ENCODE assay signal across 26 mouse cellular contexts in genomic region chr19:32244881-32245280, GRCm38 (mm10).
A peak's percentile ranks its signal among the peaks of the same experiment; 100 is the strongest.
DNase-seq lines count a peak whose midpoint lies in the region; ATAC-seq and TF ChIP-seq lines count a peak whose summit lies in the region.
"Had no signal": no experiment of that assay in that cellular context is flagged by ENCODE, and none has a peak within 500 bp of the region (broad histone marks: within the 10 kb centered on the region; RNA-seq: fewer than 3 reads in every experiment).

No protein-coding gene starts in this region.

- H3K9ac ChIP-seq in liver, postnatal 0 days (replicated peaks) = no peak overlapping the region
- no peak overlapping the region for H3K9ac ChIP-seq in MEL (ENCODE audit: control insufficient read depth, low read depth, low read length, poor library complexity, severe bottlenecking)
- no peak overlapping the region for H3K9ac ChIP-seq in lung, postnatal 0 days (replicated peaks; ENCODE audit: low read depth)
- no peak overlapping the region for H3K9ac ChIP-seq in kidney, embryonic 14.5 days (ENCODE audit: low read depth, low read length)
- H3K9ac ChIP-seq: forebrain, embryonic 13.5 days; heart, embryonic 13.5 days; hindbrain, embryonic 14.5 days had no signal

- H3K4me3 ChIP-seq in liver, postnatal 0 days (ENCODE audit: low read depth, low read length) = no peak overlapping the region
- H3K4me3 ChIP-seq in MEL (ENCODE audit: control insufficient read depth in 1 of 2, insufficient read depth in 1 of 2, low read depth in 2 of 2, low read length in 2 of 2) = no peak overlapping the region
- no peak overlapping the region for H3K4me3 ChIP-seq in lung, postnatal 0 days (ENCODE audit: low read depth, low read length)
- H3K4me3 ChIP-seq in kidney, embryonic 14.5 days (ENCODE audit: low read length) = no peak overlapping the region
- H3K4me3 ChIP-seq: forebrain, embryonic 10.5 days; forebrain, embryonic 13.5 days; heart, adult 2 months; heart, embryonic 10.5 days; heart, embryonic 13.5 days had no signal

- no peak for ATAC-seq in liver, postnatal 0 days
- peak; percentile 44; the same call in 1 of the 2 replicates for ATAC-seq in neutrophil, adult 5-6 weeks (ENCODE audit: extremely low read depth, insufficient number of reproducible peaks, low FRiP score, poor library complexity, severe bottlenecking)
- no peak for ATAC-seq in lung, postnatal 0 days
- ATAC-seq in kidney, embryonic 14.5 days (ENCODE audit: low FRiP score, low TSS enrichment) = no peak
- ATAC-seq: forebrain, embryonic 13.5 days; forebrain, embryonic 16.5 days; hindbrain, postnatal 0 days had no signal

- H3K4me2 ChIP-seq in liver, postnatal 0 days (ENCODE audit: low read depth, low read length) = no peak overlapping the region
- no peak overlapping the region for H3K4me2 ChIP-seq in lung, postnatal 0 days (replicated peaks; ENCODE audit: low read depth, low read length)
- H3K4me2 ChIP-seq in kidney, embryonic 14.5 days (replicated peaks; ENCODE audit: low read depth, low read length) = no peak overlapping the region
- H3K4me2 ChIP-seq: forebrain, embryonic 13.5 days; heart, embryonic 13.5 days; hindbrain, embryonic 14.5 days had no signal

- no peak for TF ChIP-seq EP300 in liver, postnatal 0 days (IDR thresholded peaks at IDR 0.05; ENCODE audit: low read depth)
- TF ChIP-seq EP300 in MEL (IDR thresholded peaks at IDR 0.05; ENCODE audit: low read depth in 1 of 2, low read length in 2 of 2) = no peak
- no peak for TF ChIP-seq EP300 in lung, postnatal 0 days (IDR thresholded peaks at IDR 0.05)

- H3K27ac ChIP-seq in liver, postnatal 0 days (ENCODE audit: low read depth) = peak overlapping the region; percentile 36; the same call in 1 of the 2 replicates
- H3K27ac ChIP-seq in MEL (ENCODE audit: control insufficient read depth, low read depth, low read length) = no peak overlapping the region
- no peak overlapping the region for H3K27ac ChIP-seq in lung, postnatal 0 days (ENCODE audit: low read length)
- no peak overlapping the region for H3K27ac ChIP-seq in kidney, embryonic 14.5 days (ENCODE audit: low read depth, low read length)
- H3K27ac ChIP-seq: forebrain, embryonic 10.5 days; forebrain, embryonic 13.5 days; heart, adult 2 months; heart, embryonic 10.5 days; heart, embryonic 13.5 days; hindbrain, embryonic 14.5 days; hindbrain, postnatal 0 days had no signal

- TF ChIP-seq RAD21 in MEL (IDR thresholded peaks at IDR 0.05; ENCODE audit: low read depth, low read length) = no peak

- H3K36me3 ChIP-seq in liver, postnatal 0 days (replicated peaks; ENCODE audit: insufficient read depth, low read length) = 0 out of 2 replicates have a peak, but pooled peaks cover 2% of the 10 kb centered on the region
- peaks cover 0 to 23% of the 10 kb centered on the region in 2 experiments; a peak in 2 of 4 replicates for H3K36me3 ChIP-seq in MEL (ENCODE audit: control insufficient read depth in 1 of 2, insufficient read depth in 2 of 2, low read length in 2 of 2)
- H3K36me3 ChIP-seq in lung, postnatal 0 days (ENCODE audit: insufficient read depth, low read length) = no peaks in the 10 kb centered on the region
- H3K36me3 ChIP-seq in kidney, embryonic 14.5 days (ENCODE audit: control insufficient read depth, insufficient read depth, low read length) = no peaks in the 10 kb centered on the region
- H3K36me3 ChIP-seq: forebrain, embryonic 10.5 days; heart, embryonic 10.5 days; heart, embryonic 13.5 days had no signal

- no peak for TF ChIP-seq CTCF in liver, postnatal 0 days (IDR thresholded peaks at IDR 0.05; ENCODE audit: low read depth)
- no peak for TF ChIP-seq CTCF in MEL (IDR thresholded peaks at IDR 0.05 in 2 of 3, conservative IDR thresholded peaks at IDR 0.05 in 1 of 3; ENCODE audit: control insufficient read depth in 1 of 3, insufficient read depth in 1 of 3, low read depth in 2 of 3, low read length in 3 of 3, poor library complexity in 1 of 3, severe bottlenecking in 1 of 3)
- TF ChIP-seq CTCF in lung, postnatal 0 days (IDR thresholded peaks at IDR 0.05) = no peak

- DNase-seq in liver, postnatal 0 days = no peak
- DNase-seq in liver = no peak
- peak; percentile 50 to 53 for DNase-seq in B cell, adult 2 months
- DNase-seq in MEL (ENCODE audit: low read depth, low spot score) = no peak
- no peak for DNase-seq in lung, postnatal 0 days (ENCODE audit: low spot score)
- no peak for DNase-seq in embryo, embryonic 9.5 days (ENCODE audit: extremely low spot score)
- DNase-seq: adrenal gland, postnatal 10 days; adrenal gland, postnatal 36 days; cerebellum, adult 11 months; cerebellum, adult 2 months; cerebellum, adult 9-11 months; cerebellum, postnatal 25 days; gastrocnemius, postnatal 10 days; gastrocnemius, postnatal 36 days; heart, postnatal 14 days; heart, postnatal 4 days had no signal

- H3K79me2 ChIP-seq in MEL (ENCODE audit: control insufficient read depth, insufficient read depth, low read length, poor library complexity) = no peaks in the 10 kb centered on the region

- H3K9me3 ChIP-seq in liver, postnatal 0 days (ENCODE audit: low read length) = no peaks in the 10 kb centered on the region
- no peaks in the 10 kb centered on the region for H3K9me3 ChIP-seq in MEL (replicated peaks; ENCODE audit: insufficient read depth, low read length)
- no peaks in the 10 kb centered on the region for H3K9me3 ChIP-seq in lung, postnatal 0 days (ENCODE audit: low read length)
- no peaks in the 10 kb centered on the region for H3K9me3 ChIP-seq in kidney, embryonic 14.5 days (ENCODE audit: control insufficient read depth, low read length)
- H3K9me3 ChIP-seq: forebrain, embryonic 10.5 days; forebrain, embryonic 13.5 days; heart, embryonic 10.5 days; heart, embryonic 13.5 days had no signal

- WGBS in liver, postnatal 0 days (ENCODE audit: insufficient replicate concordance) = 46% methylated on average over 4 of the region's 4 CpGs
- 58% methylated on average over 4 of the region's 4 CpGs for WGBS in lung, postnatal 0 days
- WGBS in kidney, embryonic 14.5 days = 43% methylated on average over 4 of the region's 4 CpGs

- H3K4me1 ChIP-seq in liver, postnatal 0 days (ENCODE audit: insufficient read depth) = peaks cover 36% of the 10 kb centered on the region
- H3K4me1 ChIP-seq in MEL (ENCODE audit: control insufficient read depth in 1 of 2, insufficient read depth in 2 of 2, low read length in 2 of 2) = peaks cover 15 to 27% of the 10 kb centered on the region in 2 experiments
- H3K4me1 ChIP-seq in lung, postnatal 0 days (ENCODE audit: insufficient read depth, low read depth, low read length) = no peaks in the 10 kb centered on the region
- peaks cover 4% of the 10 kb centered on the region; the same call in 1 of the 2 replicates for H3K4me1 ChIP-seq in kidney, embryonic 14.5 days (ENCODE audit: control insufficient read depth, insufficient read depth, low read length)
- H3K4me1 ChIP-seq: forebrain, embryonic 13.5 days had no signal

- H3K27me3 ChIP-seq in liver, postnatal 0 days (ENCODE audit: insufficient read depth, low read length) = no peaks in the 10 kb centered on the region
- no peaks in the 10 kb centered on the region for H3K27me3 ChIP-seq in MEL (ENCODE audit: control insufficient read depth in 1 of 2, insufficient read depth in 2 of 2, low read length in 2 of 2)
- no peaks in the 10 kb centered on the region for H3K27me3 ChIP-seq in lung, postnatal 0 days (replicated peaks; ENCODE audit: insufficient read depth, low read length)
- no peaks in the 10 kb centered on the region for H3K27me3 ChIP-seq in kidney, embryonic 14.5 days (ENCODE audit: control insufficient read depth, insufficient read depth, low read length)
- H3K27me3 ChIP-seq: forebrain, embryonic 13.5 days; heart, embryonic 13.5 days had no signal

- TF ChIP-seq POLR2A in MEL (IDR thresholded peaks at IDR 0.05; ENCODE audit: control insufficient read depth in 1 of 2, insufficient read depth in 1 of 2, low read depth in 1 of 2, low read length in 2 of 2, poor library complexity in 1 of 2) = no peak

TF ChIP-seq in MEL, 35 proteins besides CTCF, POLR2A, EP300 and RAD21:
- TF ChIP-seq USF1 (IDR thresholded peaks at IDR 0.05; ENCODE audit: low read depth, low read length) (0 out of 2 replicates have a peak, but pooled peaks have one; percentile 42), UBTF (IDR thresholded peaks at IDR 0.05; ENCODE audit: borderline replicate concordance, insufficient read depth, low read depth, low read length) (no peak), MYB (IDR thresholded peaks at IDR 0.05; ENCODE audit: low read depth, low read length) (no peak), NELFE (IDR thresholded peaks at IDR 0.05; ENCODE audit: low read depth, low read length) (no peak), ETS1 (IDR thresholded peaks at IDR 0.05; ENCODE audit: low read depth, low read length) (no peak)

Comparison
In these comparisons a context has a peak if more than half of its experiments do, and no peak if none do; other contexts are left out.
1. DNase-seq: peak in B cell, adult 2 months (2 of 2); none in liver, postnatal 0 days (single experiment), liver (single experiment), MEL (single experiment), lung, postnatal 0 days (single experiment) and embryo, embryonic 9.5 days (single experiment).